Mouse (Mus musculus): ENCODE measurements around the gene Plekha1. TPM values are rescaled to one million over a fixed set of nuclear protein-coding genes. Genes with fewer than 3 reads are reported as not detected.
A peak's percentile ranks its signal among the peaks of the same experiment; 100 is the strongest.

Gene Plekha1
- 10 to 100 TPM; 18.9 to 21.7 TPM for polyA plus RNA-seq (2017; shearing (Covaris generic))

DNA sequence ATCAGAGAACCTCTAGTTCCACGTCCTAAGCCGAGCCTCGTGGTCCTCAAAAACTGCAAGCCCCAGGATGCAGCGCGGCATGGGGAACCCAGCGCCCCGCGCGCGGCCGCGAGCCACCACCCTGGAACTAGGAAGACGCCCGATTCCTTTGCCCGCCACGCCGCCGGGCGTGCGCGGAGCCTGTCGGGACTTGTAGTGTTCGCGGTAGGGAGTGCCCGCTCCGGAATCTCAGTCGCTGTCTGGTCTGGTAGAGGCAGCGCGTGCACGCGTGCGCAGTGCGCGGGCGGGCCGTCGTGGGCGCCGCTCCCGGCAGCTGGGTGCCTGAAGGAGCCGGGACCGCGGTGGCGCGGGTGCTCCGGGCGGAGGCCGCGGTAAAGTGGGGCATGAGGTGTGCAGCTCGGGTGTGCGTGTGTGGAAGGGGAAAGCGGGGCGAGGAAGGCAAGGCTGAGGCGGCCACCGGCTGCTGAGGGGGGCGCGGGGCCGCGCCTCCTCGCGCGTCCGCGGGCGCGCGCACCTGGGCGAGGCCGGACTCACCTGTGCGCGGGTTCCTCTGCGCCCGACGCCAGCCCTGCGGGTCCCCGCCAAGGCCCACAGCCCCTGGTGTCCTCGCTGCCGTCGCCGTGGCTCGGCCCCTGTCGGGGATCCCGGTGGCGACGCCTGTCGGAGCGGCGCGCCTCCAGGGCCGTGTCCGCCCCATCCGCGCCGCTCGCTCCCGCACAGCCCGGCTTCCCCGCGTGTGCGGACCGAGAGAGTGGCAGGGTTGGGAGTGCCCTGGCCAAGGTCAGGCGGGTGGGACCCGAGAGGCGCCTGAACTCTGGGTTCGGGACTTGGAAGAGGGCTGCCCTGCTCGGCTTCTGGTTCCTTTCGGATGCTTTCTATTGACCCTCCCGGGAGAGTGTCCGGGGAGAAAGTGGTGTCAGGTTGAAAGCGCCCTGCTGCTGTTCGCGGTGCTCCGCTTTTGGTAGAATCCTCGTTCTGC, at the start of gene Plekha1:
TSS of gene Plekha1 (plus strand) at position 144 of the 979 bp plus-strand sequence.
- ATAC-seq = peak; percentile 97

GRCm38 (mm10) chr7:130816243-130816642, 49.3 kb upstream of the Plekha1 start:
- ATAC-seq = no peak

DNA sequence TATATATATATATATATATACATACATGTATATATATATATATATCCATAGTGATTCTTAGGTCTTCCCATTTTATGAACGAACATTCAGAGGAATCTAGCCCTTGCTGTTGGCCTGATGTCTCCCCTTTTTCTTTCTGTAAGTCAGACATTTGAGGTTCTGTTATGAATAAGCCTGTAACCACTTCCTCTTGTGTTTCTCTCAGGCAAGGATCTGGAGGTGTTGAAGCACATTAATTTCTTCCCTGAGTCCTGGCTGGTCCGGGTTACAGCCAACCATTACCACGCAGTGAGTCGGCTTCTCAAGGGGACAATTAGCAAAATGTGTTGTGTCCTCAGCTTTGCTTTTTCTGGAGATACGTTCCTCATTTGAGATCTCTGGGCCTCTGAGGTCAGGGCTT, 46.7 kb upstream of the Plekha1 start:
- peak; percentile 84 for ATAC-seq

GRCm38 (mm10) chr7:130819624-130820023, 45.9 kb upstream of the Plekha1 start:
- no peak for ATAC-seq

DNA sequence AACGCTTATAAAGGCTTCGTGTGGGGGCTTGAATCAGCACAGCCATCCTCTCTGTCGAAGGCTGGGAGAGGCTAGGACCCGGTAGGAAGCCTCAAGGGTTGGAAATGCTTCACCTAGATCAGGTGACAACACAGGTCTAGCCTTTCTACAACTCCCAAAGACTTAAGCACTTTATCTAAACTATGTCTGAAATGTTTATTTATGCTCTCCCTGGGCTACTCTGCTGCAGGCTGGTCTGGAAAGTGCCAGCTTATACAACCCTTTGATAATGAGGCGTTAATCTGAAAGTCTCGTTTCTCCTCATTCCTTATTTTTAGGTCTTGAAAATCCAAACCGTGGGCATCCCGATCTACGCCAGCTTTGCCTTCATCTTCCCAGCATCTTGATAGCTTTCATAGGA, 41.6 kb upstream of the Plekha1 start:
- no peak for ATAC-seq

DNA sequence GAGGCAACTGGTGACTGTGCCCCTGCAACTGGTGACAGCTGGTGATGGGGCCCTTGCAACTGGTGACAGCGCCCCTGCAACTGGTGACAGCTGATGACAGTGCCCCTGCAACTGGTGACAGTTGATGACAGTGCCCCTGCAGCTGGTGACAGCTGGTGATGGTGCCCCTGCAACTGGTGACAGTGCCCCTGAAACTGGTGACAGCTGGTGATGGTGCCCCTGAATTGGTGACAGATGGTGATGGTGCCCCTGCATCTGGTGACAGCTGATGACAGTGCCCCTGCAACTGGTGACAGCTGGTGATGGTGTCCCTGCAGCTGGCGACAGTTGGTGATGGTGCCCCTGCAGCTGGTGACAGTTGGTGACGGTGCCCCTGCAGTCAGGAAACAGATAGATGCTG, 39.2 kb upstream of the Plekha1 start:
- ATAC-seq = no peak

DNA sequence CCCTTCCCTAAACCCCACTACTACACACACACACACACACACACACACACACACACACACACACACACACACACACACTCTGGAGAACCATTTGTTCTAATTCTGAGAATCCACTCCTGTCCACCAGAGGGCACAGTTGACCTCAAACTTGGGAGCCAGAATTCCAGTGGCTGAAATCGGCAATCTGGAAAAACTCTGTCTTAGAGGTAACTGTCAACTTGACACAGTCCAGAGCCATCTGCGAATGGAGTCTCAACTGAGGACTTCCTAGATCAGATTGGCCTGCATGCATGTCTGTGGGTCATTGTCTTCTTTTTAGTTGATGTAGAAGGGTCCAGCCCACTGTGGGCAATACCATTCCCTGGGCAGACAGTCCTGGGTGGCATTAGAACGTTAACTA, 38.1 kb upstream of the Plekha1 start:
- peak; percentile 15 for ATAC-seq

DNA sequence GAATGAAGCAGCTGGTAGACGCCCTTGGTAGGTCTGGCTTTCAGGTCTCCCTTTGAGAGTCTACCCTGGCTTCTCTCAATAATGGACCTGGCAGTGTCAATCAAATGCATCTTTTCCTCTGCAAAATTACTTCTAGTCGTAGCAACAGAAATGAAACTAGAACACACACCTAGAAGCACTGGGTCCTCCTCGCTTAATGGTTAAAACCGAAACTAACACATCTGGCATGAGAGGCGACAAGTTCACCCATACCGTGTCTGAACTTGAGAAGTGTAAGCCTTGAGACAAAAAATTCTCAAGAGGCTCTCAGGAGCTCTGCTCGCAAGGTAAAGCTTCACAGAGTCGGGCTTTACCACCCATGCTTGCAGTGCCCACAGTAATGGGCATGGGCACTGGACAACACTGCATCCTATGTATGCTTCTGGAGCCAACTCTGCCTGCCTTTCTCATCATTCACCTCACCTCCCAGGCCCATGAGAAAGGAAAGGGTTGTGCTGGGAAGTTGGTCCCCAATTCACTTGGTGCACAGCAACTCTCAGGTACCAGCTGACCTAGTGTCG, 37.6 kb upstream of the Plekha1 start:
- peak; percentile 88 for ATAC-seq

DNA sequence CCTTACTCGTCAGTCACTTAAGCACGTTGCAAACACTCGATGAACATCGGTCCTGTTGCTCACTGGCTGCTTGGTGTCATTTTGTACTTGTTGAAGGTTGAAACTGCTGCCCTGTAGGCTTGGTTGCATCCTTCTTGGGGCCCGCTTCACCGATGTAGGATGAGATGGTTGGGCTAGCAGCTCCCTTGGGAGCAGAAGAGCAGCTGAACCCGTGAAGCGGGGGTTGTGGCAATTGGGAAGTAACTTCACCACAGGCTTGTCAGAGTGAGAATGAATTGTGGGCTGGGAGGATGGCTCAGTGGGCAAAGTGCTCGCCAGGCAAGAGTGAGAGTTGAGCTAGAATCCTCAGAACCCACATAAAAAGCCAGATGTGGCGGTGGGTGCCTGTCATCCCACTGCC, 37.1 kb upstream of the Plekha1 start:
- no peak for ATAC-seq

- no peak for ATAC-seq
These were observed 34.0 kb upstream of the Plekha1 start for GRCm38 (mm10) chr7:130831586-130831985.

- peak; percentile 98 for ATAC-seq
These were observed 31.3 kb upstream of the Plekha1 start for GRCm38 (mm10) chr7:130834299-130834698.

DNA sequence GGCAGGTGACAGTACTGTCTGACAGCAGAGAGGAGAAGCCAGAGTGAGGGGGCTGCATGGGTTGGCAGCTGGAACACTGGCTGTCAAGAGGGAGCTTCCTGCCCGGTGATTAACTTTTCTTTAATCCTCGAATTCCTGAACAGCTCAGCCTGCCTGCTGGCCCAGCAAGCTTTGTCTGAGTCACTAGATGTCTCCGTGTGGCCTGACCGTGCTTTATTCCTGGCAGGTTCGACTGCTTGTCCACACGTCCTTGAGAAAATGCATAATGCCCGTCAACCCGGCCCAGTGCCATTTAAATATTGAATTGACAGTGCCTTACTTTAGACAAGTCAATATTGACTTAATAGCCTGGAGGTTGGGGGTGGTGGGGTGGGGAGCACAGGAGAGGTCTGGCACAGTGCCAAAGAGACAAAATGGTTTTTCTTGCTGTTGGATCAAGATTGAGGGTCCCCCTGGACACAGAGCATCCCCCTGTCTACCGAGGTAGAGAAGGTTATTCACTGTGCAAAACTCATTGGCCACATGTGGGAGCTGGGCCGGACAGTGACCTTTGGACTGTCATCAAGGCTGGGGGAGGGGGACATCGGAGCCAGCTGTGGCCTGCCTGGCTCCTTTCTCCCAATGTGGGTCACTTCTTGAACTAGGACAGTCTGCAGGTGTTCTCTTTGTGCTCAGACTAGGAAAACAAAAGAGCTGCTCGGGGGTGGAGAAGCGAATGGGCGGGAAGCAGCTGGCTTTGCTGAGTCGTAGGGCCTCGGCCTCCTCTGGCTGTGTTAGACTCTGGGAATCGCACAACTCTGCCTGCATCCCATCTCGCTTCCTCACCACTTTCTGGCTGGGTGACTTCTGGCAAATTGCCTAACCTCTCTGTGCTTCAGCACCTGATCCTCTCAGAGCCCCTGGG, 30.3 kb upstream of the Plekha1 start:
- no peak for ATAC-seq

- ATAC-seq = no peak
These were observed 29.5 kb upstream of the Plekha1 start for GRCm38 (mm10) chr7:130836066-130836465.

GRCm38 (mm10) chr7:130837941-130838657, 27.5 kb upstream of the Plekha1 start:
- no peak for ATAC-seq

GRCm38 (mm10) chr7:130838658-130839025, 26.9 kb upstream of the Plekha1 start:
- no peak for ATAC-seq

DNA sequence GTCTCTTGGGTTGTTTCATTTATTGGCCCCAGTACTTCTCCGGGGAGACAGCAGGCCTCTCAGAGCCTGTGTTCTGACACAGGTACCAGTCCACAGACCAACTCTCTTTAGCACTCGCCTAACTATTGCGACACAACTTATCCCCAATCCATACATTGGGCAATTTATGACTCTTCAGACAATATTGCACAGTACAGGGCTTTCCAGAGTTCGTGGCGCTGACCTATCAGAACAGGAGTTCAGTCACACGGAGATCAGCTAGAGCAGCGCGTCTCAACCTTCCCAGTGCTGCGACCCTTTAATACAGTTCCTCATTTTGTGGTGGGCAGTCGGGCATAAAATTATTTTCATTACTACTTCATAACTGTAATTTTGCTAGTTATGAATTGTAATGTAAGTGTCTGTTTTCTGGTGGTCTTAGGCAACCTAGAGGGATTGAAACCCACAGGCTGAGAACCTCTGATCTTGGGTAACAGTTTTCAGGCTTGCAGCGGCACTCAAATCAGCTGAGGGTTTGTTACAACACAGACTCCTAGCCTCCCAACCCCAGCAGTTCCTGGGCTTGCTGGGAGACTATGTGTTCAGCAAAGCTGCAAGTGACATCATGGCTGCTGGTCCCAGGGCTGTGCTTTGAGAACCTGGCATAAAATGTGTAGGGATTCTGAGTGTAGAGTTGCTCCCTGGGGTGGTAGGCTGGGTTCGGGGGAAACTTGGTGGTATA, 26.0 kb upstream of the Plekha1 start:
- ATAC-seq = no peak

GRCm38 (mm10) chr7:130847164-130847718, 18.3 kb upstream of the Plekha1 start:
- no peak for ATAC-seq

DNA sequence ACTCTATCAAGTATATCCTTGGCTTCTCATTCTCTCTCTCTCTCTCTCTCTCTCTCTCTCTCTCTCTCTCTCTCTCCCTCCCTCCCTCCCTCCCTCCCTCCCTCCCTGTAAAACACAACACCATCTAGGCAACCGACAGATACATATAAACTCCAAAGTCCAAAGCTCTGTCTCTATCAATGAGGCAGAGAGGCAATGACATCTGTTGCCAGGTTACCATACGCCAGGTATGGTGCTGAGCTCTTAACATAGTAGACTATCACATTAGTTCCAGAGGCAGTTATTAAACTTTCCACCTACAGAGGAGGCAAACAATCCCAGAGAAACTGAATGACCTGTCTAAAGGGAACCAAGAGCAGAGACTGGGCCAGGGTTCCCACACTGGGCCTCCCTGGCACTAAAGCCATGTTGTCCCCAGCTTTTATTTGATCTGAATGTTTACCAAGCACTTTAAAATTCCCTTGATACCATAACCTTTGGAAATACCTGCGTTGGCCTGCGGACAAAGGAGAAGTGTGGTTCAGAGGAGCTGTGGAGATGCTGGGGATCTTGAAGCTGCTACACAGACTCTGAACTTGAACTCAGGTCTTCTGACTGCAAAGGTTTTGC, 10.8 kb upstream of the Plekha1 start:
- no peak for ATAC-seq

DNA sequence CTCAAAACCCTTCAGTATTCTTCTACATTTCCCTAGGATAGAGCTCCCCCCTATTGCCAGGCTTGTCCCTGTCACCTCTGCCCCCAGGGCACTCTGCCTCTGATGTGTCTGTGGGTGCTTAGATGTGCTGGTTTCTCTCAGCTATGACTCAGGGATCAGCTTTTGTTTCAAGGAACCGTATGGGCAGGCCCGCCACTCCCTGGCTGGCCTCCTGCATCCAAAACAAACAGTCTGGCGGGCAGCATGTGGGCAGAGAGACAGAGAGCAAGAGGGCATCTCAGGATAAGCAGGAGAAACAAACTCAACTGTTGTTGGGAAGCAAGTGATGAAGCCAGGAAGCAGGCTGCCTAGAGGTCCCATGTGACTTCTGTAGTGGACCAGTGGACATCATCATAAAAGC, 9.9 kb upstream of the Plekha1 start:
- ATAC-seq = no peak

- ATAC-seq = no peak
These were observed 7.6 kb upstream of the Plekha1 start for GRCm38 (mm10) chr7:130857973-130858372.

DNA sequence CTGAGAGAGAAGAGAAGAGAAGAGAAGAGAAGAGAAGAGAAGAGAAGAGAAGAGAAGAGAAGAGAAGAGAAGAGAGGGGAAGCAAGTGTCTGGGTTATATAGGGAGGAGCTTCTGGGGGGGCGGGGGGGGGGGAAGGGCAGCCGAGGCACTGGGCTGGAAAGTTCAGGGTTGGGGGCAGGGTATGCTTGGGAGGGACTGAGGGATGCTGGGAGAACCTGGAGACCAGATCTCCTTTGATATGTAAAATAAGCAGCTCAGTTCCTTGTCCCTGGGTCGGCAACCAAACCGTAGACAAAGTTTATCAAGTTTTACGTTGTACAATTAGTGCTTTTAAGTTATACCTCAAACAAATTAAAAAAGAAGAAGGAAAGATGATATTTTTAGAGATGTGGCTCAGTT, 5.6 kb upstream of the Plekha1 start:
- no peak for ATAC-seq

Measured in activated CD4-positive, CD25-positive, alpha-beta regulatory T cell, adult 4 months (primary cell).